Mouse (Mus musculus): ENCODE data around the gene Hvcn1. TPM values are rescaled to one million over a fixed set of nuclear protein-coding genes. Genes with fewer than 3 reads are reported as not detected.
"Not testable (repeated sequence)": the region's sequence is repeated elsewhere in the genome, so short reads cannot be mapped to it uniquely, and the experiment has no call there.

Gene Hvcn1
- polyA plus RNA-seq, 1 experiment: 174 TPM

DNA sequence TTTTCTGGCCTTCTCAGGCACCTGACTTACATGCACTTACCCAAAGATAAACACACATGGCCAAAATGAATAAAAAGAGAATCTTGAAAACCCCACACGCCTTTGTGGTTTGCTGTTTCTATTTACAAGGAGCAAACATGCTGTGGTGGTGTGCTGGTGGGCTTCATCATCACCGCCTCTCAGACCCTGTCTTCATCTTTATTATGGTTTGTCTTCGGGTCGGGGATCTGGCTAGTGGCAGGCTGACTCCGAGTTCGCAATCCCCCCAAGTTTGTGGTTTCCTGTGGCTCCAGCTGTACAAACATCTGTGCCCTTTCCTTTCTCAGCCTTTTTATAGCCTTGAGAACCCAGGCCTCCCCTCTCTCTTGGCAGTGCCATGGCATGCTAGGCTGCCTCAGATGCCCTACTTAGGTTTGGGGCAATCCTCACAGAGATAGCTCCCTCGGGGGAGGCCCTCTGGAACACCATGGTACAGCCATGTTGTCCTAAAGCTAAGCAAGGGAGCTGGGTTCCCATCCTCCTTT, 22.3 kb upstream of the Hvcn1 start:
- no peaks in the 10 kb centered on the region for H3K36me3 ChIP-seq (ENCODE audit: control insufficient read depth, insufficient read depth, low read length)
- DNase-seq (ENCODE audit: low read depth in 1 of 2, low spot score in 2 of 2): no peak
- H3K4me3 ChIP-seq (ENCODE audit: extremely low read depth, insufficient read depth, insufficient read length): no peak overlapping the region
- H3K27ac ChIP-seq (ENCODE audit: insufficient read depth, low read length): peak overlapping the region; percentile 66
- TF ChIP-seq CTCF (IDR thresholded peaks at IDR 0.05; ENCODE audit: extremely low read depth, insufficient read depth, insufficient read length, insufficient replicate concordance) (no peak), POLR2A (IDR thresholded peaks at IDR 0.05; ENCODE audit: low read depth, low read length) (no peak)
- peaks cover 10% of the 10 kb centered on the region; the same call in 1 of the 2 replicates for H3K4me1 ChIP-seq (ENCODE audit: control insufficient read depth, insufficient read depth, insufficient read length)
- WGBS: 15% methylated on average over 7 of the region's 7 CpGs
- H3K27me3 ChIP-seq (ENCODE audit: control insufficient read depth, insufficient read depth, low read length): no peaks in the 10 kb centered on the region

DNA sequence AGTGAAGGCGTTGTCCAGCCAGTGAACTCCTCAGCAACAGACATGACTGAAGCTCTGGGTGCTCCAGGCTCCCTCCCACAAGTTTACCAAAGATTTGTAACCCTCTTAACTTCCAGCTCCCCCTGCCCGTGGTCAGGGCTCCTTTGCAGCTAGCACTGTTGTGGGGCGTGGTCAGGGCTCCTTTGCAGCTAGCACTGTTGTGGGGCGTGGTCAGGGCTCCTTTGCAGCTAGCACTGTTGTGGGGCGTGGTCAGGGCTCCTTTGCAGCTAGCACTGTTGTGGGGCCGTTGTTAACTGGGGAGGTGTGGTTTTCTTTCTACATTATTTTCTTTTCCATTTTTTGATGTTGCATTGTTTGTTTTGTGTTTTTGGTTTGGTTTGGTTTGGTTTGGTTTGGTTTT, 21.7 kb upstream of the Hvcn1 start:
- H3K27me3 ChIP-seq (ENCODE audit: control insufficient read depth, insufficient read depth, low read length); DNase-seq (ENCODE audit: low read depth in 1 of 2, low spot score in 2 of 2); H3K4me1 ChIP-seq (ENCODE audit: control insufficient read depth, insufficient read depth, insufficient read length); H3K4me3 ChIP-seq (ENCODE audit: extremely low read depth, insufficient read depth, insufficient read length); H3K27ac ChIP-seq (ENCODE audit: insufficient read depth, low read length); H3K36me3 ChIP-seq (ENCODE audit: control insufficient read depth, insufficient read depth, low read length): not testable (repeated sequence)
- 76% methylated on average over 6 of the region's 6 CpGs for WGBS

DNA sequence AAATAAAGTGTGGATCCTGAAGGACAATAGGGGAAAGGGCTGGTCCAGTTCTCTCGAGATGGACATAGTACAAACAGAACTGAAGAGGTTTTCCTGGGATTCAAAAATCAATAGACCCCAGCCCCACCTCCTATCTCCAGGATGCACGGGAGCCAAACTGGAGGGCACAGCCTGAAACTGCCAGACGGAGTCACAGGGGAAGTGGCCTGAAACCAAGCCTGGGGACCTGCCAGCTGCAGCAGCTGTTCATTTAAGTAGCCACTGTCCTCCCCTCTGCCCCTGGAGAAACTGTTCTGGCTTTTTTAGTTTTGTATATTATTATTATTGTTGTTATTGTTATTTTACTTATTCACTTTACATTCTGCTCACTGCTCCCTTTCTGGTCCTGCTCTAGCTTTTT, 17.5 kb upstream of the Hvcn1 start:
- Histone ChIP-seq H3K27me3 (ENCODE audit: control insufficient read depth, insufficient read depth, low read length) (no peaks in the 10 kb centered on the region), H3K27ac (ENCODE audit: insufficient read depth, low read length) (no peak overlapping the region), H3K36me3 (ENCODE audit: control insufficient read depth, insufficient read depth, low read length) (no peaks in the 10 kb centered on the region), H3K4me1 (ENCODE audit: control insufficient read depth, insufficient read depth, insufficient read length) (peaks cover 5% of the 10 kb centered on the region; the same call in 1 of the 2 replicates), H3K4me3 (ENCODE audit: extremely low read depth, insufficient read depth, insufficient read length) (no peak overlapping the region)
- TF ChIP-seq CTCF (IDR thresholded peaks at IDR 0.05; ENCODE audit: extremely low read depth, insufficient read depth, insufficient read length, insufficient replicate concordance) (no peak), POLR2A (IDR thresholded peaks at IDR 0.05; ENCODE audit: low read depth, low read length) (no peak)
- DNase-seq (ENCODE audit: low read depth in 1 of 2, low spot score in 2 of 2): no peak
- 22% methylated on average over 3 of the region's 3 CpGs for WGBS

DNA sequence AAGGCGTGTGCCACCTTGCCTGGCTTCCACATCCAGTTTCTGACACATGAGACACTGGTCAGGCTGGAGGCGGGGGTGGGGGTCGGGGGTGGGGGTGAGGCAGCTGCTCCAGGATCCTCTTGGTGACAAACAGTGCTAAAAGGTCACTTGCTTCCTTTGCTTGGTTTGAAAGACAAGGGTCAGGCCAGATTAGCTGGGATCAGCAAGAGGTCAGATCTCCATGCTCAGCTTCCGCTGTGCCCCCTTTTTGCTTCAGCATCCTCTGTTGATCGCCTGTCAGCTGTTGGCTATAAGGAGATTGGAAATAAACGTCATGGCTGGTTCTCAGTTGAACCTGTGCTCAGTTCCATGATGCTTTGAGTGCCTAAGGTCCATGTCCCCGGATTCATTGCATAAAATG, 16.1 kb upstream of the Hvcn1 start:
- 88% methylated on average over 7 of the region's 7 CpGs for WGBS
- Histone ChIP-seq H3K4me3 (ENCODE audit: extremely low read depth, insufficient read depth, insufficient read length) (no peak overlapping the region), H3K27me3 (ENCODE audit: control insufficient read depth, insufficient read depth, low read length) (no peaks in the 10 kb centered on the region), H3K4me1 (ENCODE audit: control insufficient read depth, insufficient read depth, insufficient read length) (no peaks in the 10 kb centered on the region; the same call in 1 of the 2 replicates), H3K27ac (ENCODE audit: insufficient read depth, low read length) (no peak overlapping the region), H3K36me3 (ENCODE audit: control insufficient read depth, insufficient read depth, low read length) (no peaks in the 10 kb centered on the region)
- TF ChIP-seq CTCF (IDR thresholded peaks at IDR 0.05; ENCODE audit: extremely low read depth, insufficient read depth, insufficient read length, insufficient replicate concordance): no peak
- no peak for TF ChIP-seq POLR2A (IDR thresholded peaks at IDR 0.05; ENCODE audit: low read depth, low read length)
- no peak for DNase-seq (ENCODE audit: low read depth in 1 of 2, low spot score in 2 of 2)

DNA sequence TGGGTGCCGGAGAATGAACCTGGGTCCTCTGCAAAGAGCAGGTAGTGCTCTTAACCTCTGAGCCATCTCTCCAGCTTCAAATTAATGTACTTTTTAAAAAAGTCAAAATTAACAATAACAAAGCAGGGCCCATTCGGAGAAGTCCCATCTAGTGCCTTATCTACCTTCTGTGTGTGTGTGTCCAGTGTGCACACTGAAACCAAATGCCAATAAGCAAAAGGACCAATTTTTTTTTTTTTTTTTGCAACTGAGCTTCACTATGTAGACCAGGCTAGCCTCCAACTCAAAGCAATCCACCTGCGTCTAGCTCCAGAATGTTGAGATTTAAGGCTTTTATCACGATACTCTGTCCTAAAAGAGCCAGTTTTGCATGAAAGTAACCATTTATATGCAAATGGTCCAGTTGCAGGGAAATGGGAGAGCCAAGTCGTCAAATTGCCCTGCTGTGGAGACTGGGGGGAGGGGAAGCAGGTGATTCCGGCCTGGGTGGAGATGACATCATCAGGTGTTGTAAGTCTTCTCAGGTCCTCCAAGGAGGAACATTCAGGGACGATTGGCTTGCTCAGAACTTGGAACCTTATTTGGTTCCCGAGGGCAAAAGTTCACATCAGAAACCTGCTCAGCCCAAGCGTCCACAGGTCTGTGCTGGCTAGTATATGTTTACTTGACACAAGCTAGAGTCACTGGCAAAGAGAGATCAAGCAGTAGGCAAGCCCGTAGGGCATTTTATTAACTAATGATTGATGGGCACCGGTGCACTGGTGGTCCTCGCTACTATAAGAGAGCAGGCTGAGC, 15.1 kb upstream of the Hvcn1 start:
- no peak for TF ChIP-seq CTCF (IDR thresholded peaks at IDR 0.05; ENCODE audit: extremely low read depth, insufficient read depth, insufficient read length, insufficient replicate concordance)
- no peak overlapping the region for H3K27ac ChIP-seq (ENCODE audit: insufficient read depth, low read length)
- H3K4me1 ChIP-seq (ENCODE audit: control insufficient read depth, insufficient read depth, insufficient read length): no peaks in the 10 kb centered on the region; the same call in 1 of the 2 replicates
- DNase-seq (ENCODE audit: low read depth in 1 of 2, low spot score in 2 of 2): no peak
- 80% methylated on average over 12 of the region's 12 CpGs for WGBS
- H3K4me3 ChIP-seq (ENCODE audit: extremely low read depth, insufficient read depth, insufficient read length): no peak overlapping the region
- no peaks in the 10 kb centered on the region for H3K27me3 ChIP-seq (ENCODE audit: control insufficient read depth, insufficient read depth, low read length)
- no peaks in the 10 kb centered on the region for H3K36me3 ChIP-seq (ENCODE audit: control insufficient read depth, insufficient read depth, low read length)

DNA sequence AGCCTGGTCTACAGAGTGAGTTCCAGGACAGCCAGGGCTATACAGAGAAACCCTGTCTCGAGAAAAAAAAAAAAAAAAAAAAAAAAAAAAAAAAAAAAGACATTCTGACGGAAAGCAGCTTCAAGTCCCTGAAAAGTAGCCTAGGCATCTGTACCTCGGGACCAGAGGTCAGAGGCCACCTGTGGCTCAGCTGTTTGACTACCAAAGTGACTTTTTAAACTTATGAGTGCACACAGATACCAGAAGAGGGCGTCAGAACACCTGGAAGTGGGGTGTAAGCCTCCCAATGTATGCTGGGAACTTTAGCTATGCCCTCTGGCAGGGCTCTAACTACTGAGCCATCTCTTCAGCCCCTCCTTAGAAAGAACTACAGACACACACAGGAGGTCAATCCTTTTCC, 14.3 kb upstream of the Hvcn1 start:
- peak in 1 of 2 experiments; percentile 38 for DNase-seq (ENCODE audit: low read depth in 1 of 2, low spot score in 2 of 2)
- H3K4me3 ChIP-seq (ENCODE audit: extremely low read depth, insufficient read depth, insufficient read length): no peak overlapping the region
- H3K36me3 ChIP-seq (ENCODE audit: control insufficient read depth, insufficient read depth, low read length): no peaks in the 10 kb centered on the region
- TF ChIP-seq POLR2A (IDR thresholded peaks at IDR 0.05; ENCODE audit: low read depth, low read length): no peak
- TF ChIP-seq CTCF (IDR thresholded peaks at IDR 0.05; ENCODE audit: extremely low read depth, insufficient read depth, insufficient read length, insufficient replicate concordance): peak; percentile 32; the same call in 1 of the 2 replicates
- WGBS: 34% methylated on average over 4 of the region's 4 CpGs
- H3K27me3 ChIP-seq (ENCODE audit: control insufficient read depth, insufficient read depth, low read length): no peaks in the 10 kb centered on the region
- H3K4me1 ChIP-seq (ENCODE audit: control insufficient read depth, insufficient read depth, insufficient read length): no peaks in the 10 kb centered on the region; the same call in 1 of the 2 replicates
- peak overlapping the region; percentile 67 for H3K27ac ChIP-seq (ENCODE audit: insufficient read depth, low read length)

DNA sequence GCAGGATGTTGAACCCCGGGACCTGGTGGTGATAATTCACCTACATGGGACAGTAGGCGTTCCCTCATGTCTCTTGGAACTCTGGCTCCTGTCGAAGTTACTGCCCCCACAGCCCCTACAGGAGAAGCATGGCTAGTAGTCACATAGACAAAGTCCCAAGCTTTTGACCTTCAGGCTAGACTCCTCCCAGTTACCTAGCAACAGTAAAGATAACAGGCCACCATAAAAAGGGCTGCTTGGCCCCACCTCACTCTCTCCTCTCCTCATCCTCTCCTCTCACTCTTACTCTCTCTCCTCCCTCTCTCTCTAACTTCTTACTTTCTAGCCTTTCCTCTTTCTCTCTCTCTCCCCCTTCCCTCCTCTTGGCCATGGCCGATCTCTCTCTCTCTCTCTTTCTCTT, 5.7 kb upstream of the Hvcn1 start:
- no peaks in the 10 kb centered on the region for H3K36me3 ChIP-seq (ENCODE audit: control insufficient read depth, insufficient read depth, low read length)
- H3K27me3 ChIP-seq (ENCODE audit: control insufficient read depth, insufficient read depth, low read length): no peaks in the 10 kb centered on the region
- 94% methylated on average over 4 of the region's 4 CpGs for WGBS
- H3K27ac ChIP-seq (ENCODE audit: insufficient read depth, low read length): no peak overlapping the region
- no peak overlapping the region for H3K4me3 ChIP-seq (ENCODE audit: extremely low read depth, insufficient read depth, insufficient read length)
- TF ChIP-seq POLR2A (IDR thresholded peaks at IDR 0.05; ENCODE audit: low read depth, low read length): no peak
- TF ChIP-seq CTCF (IDR thresholded peaks at IDR 0.05; ENCODE audit: extremely low read depth, insufficient read depth, insufficient read length, insufficient replicate concordance): no peak
- peaks cover 4% of the 10 kb centered on the region; the same call in 1 of the 2 replicates for H3K4me1 ChIP-seq (ENCODE audit: control insufficient read depth, insufficient read depth, insufficient read length)
- no peak for DNase-seq (ENCODE audit: low read depth in 1 of 2, low spot score in 2 of 2)
